In genomic region chr15:84403454-84404113, GRCm38 (mm10) we compare ENCODE assay signal across 19 mouse cellular contexts. TPM values are rescaled to one million over a fixed set of nuclear protein-coding genes. Genes with fewer than 3 reads are reported as not detected.
DNase-seq lines count a peak whose midpoint lies in the region; ATAC-seq and TF ChIP-seq lines count a peak whose summit lies in the region.
"Had no signal": no experiment of that assay in that cellular context is flagged by ENCODE, and none has a peak within 500 bp of the region (broad histone marks: within the 10 kb centered on the region; RNA-seq: fewer than 3 reads in every experiment).

No protein-coding gene starts in this region.

- H3K36me3 ChIP-seq in megakaryocyte, embryonic 14.5 days (replicated peaks; ENCODE audit: low read length), result no peaks in the 10 kb centered on the region
- H3K36me3 ChIP-seq in G1E (replicated peaks), result no peaks in the 10 kb centered on the region
- no peaks in the 10 kb centered on the region for H3K36me3 ChIP-seq in intestine, embryonic 16.5 days (ENCODE audit: control insufficient read depth, insufficient read depth, low read length)
- H3K36me3 ChIP-seq: limb, embryonic 15.5 days; liver, embryonic 15.5 days; stomach, embryonic 15.5 days had no signal

- WGBS in intestine, embryonic 16.5 days, result 74% methylated on average over 10 of the region's 10 CpGs

- H3K27me3 ChIP-seq in megakaryocyte, embryonic 14.5 days (replicated peaks), result peaks cover 95% of the 10 kb centered on the region
- H3K27me3 ChIP-seq in G1E (ENCODE audit: insufficient read depth, low read length), result no peaks in the 10 kb centered on the region
- no peaks in the 10 kb centered on the region for H3K27me3 ChIP-seq in intestine, embryonic 16.5 days (replicated peaks; ENCODE audit: control insufficient read depth, insufficient read depth, low read length)
- H3K27me3 ChIP-seq: Patski; stomach, embryonic 15.5 days had no signal

- H3K27ac ChIP-seq in intestine, embryonic 16.5 days (ENCODE audit: low read length), result no peak overlapping the region
- H3K27ac ChIP-seq: heart, adult 2 months; limb, embryonic 15.5 days; liver, embryonic 15.5 days; stomach, embryonic 15.5 days had no signal

- no peak for TF ChIP-seq CTCF in G1E (IDR thresholded peaks at IDR 0.05; ENCODE audit: low read depth, low read length)

- no peak overlapping the region for H3K9ac ChIP-seq in intestine, embryonic 16.5 days (ENCODE audit: low read depth, low read length)
- H3K9ac ChIP-seq: limb, embryonic 15.5 days; liver, embryonic 15.5 days; stomach, embryonic 15.5 days had no signal

- H3K4me1 ChIP-seq in megakaryocyte, embryonic 14.5 days, result peaks cover 9% of the 10 kb centered on the region; the same call in 1 of the 2 replicates
- no peaks in the 10 kb centered on the region for H3K4me1 ChIP-seq in G1E (ENCODE audit: insufficient read depth, low read depth, low read length)
- no peaks in the 10 kb centered on the region for H3K4me1 ChIP-seq in intestine, embryonic 16.5 days (ENCODE audit: control insufficient read depth, insufficient read depth, low read length)
- H3K4me1 ChIP-seq: liver, embryonic 15.5 days; stomach, embryonic 15.5 days had no signal

- no peaks in the 10 kb centered on the region for H3K9me3 ChIP-seq in megakaryocyte, embryonic 14.5 days
- peaks cover 94% of the 10 kb centered on the region for H3K9me3 ChIP-seq in G1E (replicated peaks)
- no peaks in the 10 kb centered on the region for H3K9me3 ChIP-seq in intestine, embryonic 16.5 days (ENCODE audit: control insufficient read depth, low read length)
- H3K9me3 ChIP-seq: limb, embryonic 15.5 days; liver, embryonic 15.5 days; stomach, embryonic 15.5 days had no signal

- DNase-seq in G1E (ENCODE audit: low spot score) (no peak), MN1 (ENCODE audit: low spot score) (peak; percentile 65)
- no peak for DNase-seq in cerebellum, adult 9-10 months
- DNase-seq in thymus, adult 18-20 months, result no peak
- DNase-seq: adrenal gland, postnatal 10 days; cerebellum, adult 11 months; cerebellum, postnatal 14 days; gastrocnemius, postnatal 14 days; heart, adult 2 months; heart, postnatal 4 days; kidney, postnatal 10 days; right cerebral cortex, postnatal 25 days had no signal

- ATAC-seq in megakaryocyte, adult 5-6 weeks (ENCODE audit: poor library complexity, severe bottlenecking), result no peak
- no peak for ATAC-seq in G1E (ENCODE audit: extremely low read depth, insufficient number of reproducible peaks, low FRiP score, poor library complexity, severe bottlenecking)
- 0 out of 2 replicates have a peak, but pooled peaks have one; percentile 33 for ATAC-seq in intestine, embryonic 16.5 days
- ATAC-seq: Patski had no signal

- peak overlapping the region; percentile 16 for H3K4me3 ChIP-seq in megakaryocyte, embryonic 14.5 days (replicated peaks)
- peak overlapping the region; percentile 10; the same call in 1 of the 2 replicates for H3K4me3 ChIP-seq in G1E (ENCODE audit: low read depth, low read length)
- no peak overlapping the region for H3K4me3 ChIP-seq in intestine, embryonic 16.5 days (ENCODE audit: low read length)
- H3K4me3 ChIP-seq: heart, adult 2 months; limb, embryonic 15.5 days; liver, embryonic 15.5 days; stomach, embryonic 15.5 days had no signal

- no peak overlapping the region for H3K4me2 ChIP-seq in intestine, embryonic 16.5 days (ENCODE audit: low read depth, low read length)
- H3K4me2 ChIP-seq: limb, embryonic 15.5 days; liver, embryonic 15.5 days; stomach, embryonic 15.5 days had no signal

RNA-seq across cellular contexts. Expression of gene Shisal1, which starts 43.3 kb away (rescaled TPM):
- not detected in 2 replicates for polyA plus RNA-seq in megakaryocyte, embryonic 14.5 days (2012; ENCODE audit: insufficient read depth, low replicate concordance)
- not detected in 2 replicates for total RNA-seq in megakaryocyte, adult 5-6 weeks (2015)
- not detected in 2 replicates for total RNA-seq in megakaryocyte, adult 5-6 weeks (2017)
- total RNA-seq in G1E (2014; fragmentation: Nextera tagmentation) (not detected in 2 replicates), G1E (2017) (0.05 TPM in 1 of 2 replicates, not detected in the other)
- not detected in 2 replicates for polyA plus RNA-seq in G1E (2012)
- 0.77 and 0.93 TPM in 2 replicates for polyA plus RNA-seq in intestine, embryonic 16.5 days (2015; fragmentation: Nextera tagmentation; extraction: Ambion mirVana)
